Mouse (Mus musculus): ENCODE results near the gene Rsph10b. TPM values are rescaled to one million over a fixed set of nuclear protein-coding genes. Genes with fewer than 3 reads are reported as not detected.

Rsph10b gene
- not detected for total RNA-seq (2023)

GRCm38 (mm10) chr5:143932831-143933230 is at the start of gene Rsph10b:
Rsph10b (plus strand) TSS chr5:143933035.

GRCm38 (mm10) chr5:143897635-143898330 is 35.1 kb upstream of the Rsph10b start, which contains the start of gene Ankrd61:
Ankrd61 (minus strand) TSS chr5:143897685.

GRCm38 (mm10) chr5:143909417-143910400 is 23.1 kb upstream of the Rsph10b start, which contains the start of the genes Aimp2 and Pms2:
Aimp2 (minus strand) TSS chr5:143909847.
Pms2 (plus strand) TSS chr5:143909964.

GRCm38 (mm10) chr5:143927875-143928274 is 5.0 kb upstream of the Rsph10b start, which contains the start of gene Gm42421:
Gm42421 (plus strand) TSS chr5:143928175.

GRCm38 (mm10) chr5:144014551-144015311 is 81.9 kb downstream of the Rsph10b start, which contains the start of gene Ccz1:
Ccz1 (minus strand) TSS chr5:144014877.

GRCm38 (mm10) chr5:144026620-144027263 is 93.9 kb downstream of the Rsph10b start, which contains the start of gene Ocm:
Ocm (minus strand) TSS chr5:144026670.

Other genes starting within 250 kb of the Rsph10b start
- gene Usp42, start 200.8 kb upstream of the Rsph10b start, total RNA-seq (2023) = 10 to 100 TPM; 15.4 to 19.3 TPM
- gene Eif2ak1, start 115.2 kb upstream of the Rsph10b start, total RNA-seq (2023) = 10 to 100 TPM; 55.3 to 60.3 TPM
- gene Ankrd61, start 35.4 kb upstream of the Rsph10b start, total RNA-seq (2023) = not detected
- 10 to 100 TPM; 11.5 to 12.8 TPM for gene Aimp2, start 23.2 kb upstream of the Rsph10b start, total RNA-seq (2023)
- gene Pms2, start 23.1 kb upstream of the Rsph10b start, total RNA-seq (2023) = 10 to 100 TPM in 1 of 2 experiments, 1 to 10 TPM in 1; 7.7 to 13.6 TPM
- gene Gm42421, start 4.9 kb upstream of the Rsph10b start, total RNA-seq (2023) = under 1 TPM in 1 of 2 experiments, not detected in 1; 0.84 TPM
- 10 to 100 TPM; 57.7 to 63.0 TPM for gene Ccz1, start 81.8 kb downstream of the Rsph10b start, total RNA-seq (2023)
- not detected for gene Ocm, start 93.6 kb downstream of the Rsph10b start, total RNA-seq (2023)
- gene Lmtk2, start 167.4 kb downstream of the Rsph10b start, total RNA-seq (2023) = 10 to 100 TPM; 18.8 to 20.2 TPM